In genomic region chr17:33756108-33756790, GRCm38 (mm10) we compare ENCODE assay signal across 10 mouse cellular contexts. TPM values are rescaled to one million over a fixed set of nuclear protein-coding genes. Genes with fewer than 3 reads are reported as not detected.
DNase-seq lines count a peak whose midpoint lies in the region; ATAC-seq and TF ChIP-seq lines count a peak whose summit lies in the region.
"Had no signal": no experiment of that assay in that cellular context is flagged by ENCODE, and none has a peak within 500 bp of the region (broad histone marks: within the 10 kb centered on the region; RNA-seq: fewer than 3 reads in every experiment).

No protein-coding gene starts in this region.

- TF ChIP-seq EP300 in liver, postnatal 0 days (IDR thresholded peaks at IDR 0.05; ENCODE audit: low read depth), result no peak

- no peaks in the 10 kb centered on the region for H3K9me3 ChIP-seq in hindbrain, embryonic 12.5 days (replicated peaks)
- H3K9me3 ChIP-seq in hindbrain, embryonic 11.5 days (ENCODE audit: control insufficient read depth, low read length), result no peaks in the 10 kb centered on the region
- H3K9me3 ChIP-seq in liver, postnatal 0 days (ENCODE audit: low read length), result no peaks in the 10 kb centered on the region
- H3K9me3 ChIP-seq: forebrain, embryonic 12.5 days had no signal

- H3K36me3 ChIP-seq in hindbrain, embryonic 12.5 days, result peaks cover 16% of the 10 kb centered on the region
- no peaks in the 10 kb centered on the region for H3K36me3 ChIP-seq in hindbrain, embryonic 11.5 days (ENCODE audit: control insufficient read depth, insufficient read depth, low read length)
- peaks cover 4% of the 10 kb centered on the region for H3K36me3 ChIP-seq in liver, postnatal 0 days (replicated peaks; ENCODE audit: insufficient read depth, low read length)

- no peak for DNase-seq in hindbrain, embryonic 11.5 days (ENCODE audit: low spot score)
- DNase-seq in Muller cell, postnatal 12 days (ENCODE audit: inconsistent ontology term), result peak; percentile 46
- DNase-seq in fat pad, adult 2 months (ENCODE audit: extremely low read depth, low read depth, low spot score), result peak; percentile 76
- no peak for DNase-seq in liver, postnatal 0 days
- no peak for DNase-seq in right cerebral cortex, postnatal 10 days (ENCODE audit: low spot score in 2 of 2)
- no peak for DNase-seq in layer of hippocampus, postnatal 10 days (ENCODE audit: low spot score in 2 of 2)
- DNase-seq in layer of hippocampus, adult 18-20 months (ENCODE audit: low spot score in 2 of 2), result no peak
- DNase-seq: layer of hippocampus, postnatal 36 days had no signal

- peaks cover 54% of the 10 kb centered on the region for H3K4me1 ChIP-seq in hindbrain, embryonic 12.5 days
- H3K4me1 ChIP-seq in hindbrain, embryonic 11.5 days (replicated peaks; ENCODE audit: control insufficient read depth, insufficient read depth, low read length), result peaks cover 6% of the 10 kb centered on the region; the same call in 1 of the 2 replicates
- peaks cover 58% of the 10 kb centered on the region for H3K4me1 ChIP-seq in liver, postnatal 0 days (ENCODE audit: insufficient read depth)

- no peak overlapping the region for H3K4me3 ChIP-seq in hindbrain, embryonic 12.5 days
- H3K4me3 ChIP-seq in hindbrain, embryonic 11.5 days (ENCODE audit: low read depth, low read length), result no peak overlapping the region
- no peak overlapping the region for H3K4me3 ChIP-seq in liver, postnatal 0 days (ENCODE audit: low read depth, low read length)
- H3K4me3 ChIP-seq: forebrain, embryonic 12.5 days had no signal

- H3K27ac ChIP-seq in hindbrain, embryonic 12.5 days, result peak overlapping the region; percentile 3; the same call in 1 of the 2 replicates
- H3K27ac ChIP-seq in hindbrain, embryonic 11.5 days (ENCODE audit: low read depth, low read length), result no peak overlapping the region
- H3K27ac ChIP-seq in liver, postnatal 0 days (ENCODE audit: low read depth), result peak overlapping the region; percentile 46
- H3K27ac ChIP-seq: forebrain, embryonic 12.5 days had no signal

- no peaks in the 10 kb centered on the region for H3K27me3 ChIP-seq in hindbrain, embryonic 12.5 days
- no peaks in the 10 kb centered on the region for H3K27me3 ChIP-seq in hindbrain, embryonic 11.5 days (ENCODE audit: control insufficient read depth, insufficient read depth, low read length)
- H3K27me3 ChIP-seq in liver, postnatal 0 days (ENCODE audit: insufficient read depth, low read length), result no peaks in the 10 kb centered on the region
- H3K27me3 ChIP-seq: forebrain, embryonic 12.5 days had no signal

- no peak overlapping the region for H3K9ac ChIP-seq in hindbrain, embryonic 12.5 days
- no peak overlapping the region for H3K9ac ChIP-seq in hindbrain, embryonic 11.5 days (ENCODE audit: low read depth, low read length)
- H3K9ac ChIP-seq in liver, postnatal 0 days (replicated peaks), result no peak overlapping the region
- H3K9ac ChIP-seq: forebrain, embryonic 12.5 days had no signal

- H3K4me2 ChIP-seq in hindbrain, embryonic 12.5 days (replicated peaks), result no peak overlapping the region
- no peak overlapping the region for H3K4me2 ChIP-seq in hindbrain, embryonic 11.5 days (replicated peaks; ENCODE audit: low read depth, low read length)
- no peak overlapping the region for H3K4me2 ChIP-seq in liver, postnatal 0 days (ENCODE audit: low read depth, low read length)
- H3K4me2 ChIP-seq: forebrain, embryonic 12.5 days had no signal

- no peak for TF ChIP-seq CTCF in liver, postnatal 0 days (IDR thresholded peaks at IDR 0.05; ENCODE audit: low read depth)

- no peak for ATAC-seq in hindbrain, embryonic 12.5 days (ENCODE audit: low FRiP score)
- ATAC-seq in hindbrain, embryonic 11.5 days (ENCODE audit: low FRiP score), result no peak
- ATAC-seq in liver, postnatal 0 days, result no peak

- WGBS in hindbrain, embryonic 12.5 days, result 90% methylated on average over 3 of the region's 3 CpGs
- 87% methylated on average over 3 of the region's 3 CpGs for WGBS in hindbrain, embryonic 11.5 days
- 87% methylated on average over 3 of the region's 3 CpGs for WGBS in liver, postnatal 0 days (ENCODE audit: insufficient replicate concordance)

RNA-seq across cellular contexts. Expression of gene Rab11b, which starts 4.1 kb away (rescaled TPM):
- 404 and 415 TPM in 2 replicates for polyA plus RNA-seq in hindbrain, embryonic 12.5 days (2016; fragmentation: Nextera tagmentation; extraction: Ambion mirVana)
- polyA plus RNA-seq in hindbrain, embryonic 11.5 days (2014; fragmentation: Nextera tagmentation; extraction: Ambion mirVana), result 334 and 359 TPM in 2 replicates
- polyA plus RNA-seq in liver, postnatal 0 days (2015; fragmentation: Nextera tagmentation; extraction: Ambion mirVana), result 80.4 and 88.9 TPM in 2 replicates
- 100 to 1,000 TPM; 252 to 307 TPM for total RNA-seq in layer of hippocampus, postnatal 10 days (2021)
- total RNA-seq in layer of hippocampus, adult 18-20 months (2021), result 100 to 1,000 TPM; 341 to 345 TPM

RNA-seq across cellular contexts. Expression of gene Angptl4, which starts 25.4 kb away (rescaled TPM):
- 25.6 and 26.8 TPM in 2 replicates for polyA plus RNA-seq in hindbrain, embryonic 12.5 days (2016; fragmentation: Nextera tagmentation; extraction: Ambion mirVana)
- polyA plus RNA-seq in hindbrain, embryonic 11.5 days (2014; fragmentation: Nextera tagmentation; extraction: Ambion mirVana), result 22.0 and 22.5 TPM in 2 replicates
- 64.4 and 93.5 TPM in 2 replicates for polyA plus RNA-seq in liver, postnatal 0 days (2015; fragmentation: Nextera tagmentation; extraction: Ambion mirVana)
- total RNA-seq in layer of hippocampus, postnatal 10 days (2021), result 1 to 10 TPM; 6.9 to 9.5 TPM
- 1 to 10 TPM; 2.6 to 3.5 TPM for total RNA-seq in layer of hippocampus, adult 18-20 months (2021)

RNA-seq across cellular contexts. Expression of gene March2, which starts 37.8 kb away (rescaled TPM):
- polyA plus RNA-seq in hindbrain, embryonic 12.5 days (2016; fragmentation: Nextera tagmentation; extraction: Ambion mirVana), result 53.4 and 54.6 TPM in 2 replicates
- polyA plus RNA-seq in hindbrain, embryonic 11.5 days (2014; fragmentation: Nextera tagmentation; extraction: Ambion mirVana), result 40.2 and 45.4 TPM in 2 replicates
- 137 and 144 TPM in 2 replicates for polyA plus RNA-seq in liver, postnatal 0 days (2015; fragmentation: Nextera tagmentation; extraction: Ambion mirVana)
- 10 to 100 TPM; 74.1 to 76.0 TPM for total RNA-seq in layer of hippocampus, postnatal 10 days (2021)
- 10 to 100 TPM; 86.2 to 87.1 TPM for total RNA-seq in layer of hippocampus, adult 18-20 months (2021)

RNA-seq across cellular contexts. Expression of gene Kank3, which starts 54.1 kb away (rescaled TPM):
- 30.8 and 31.4 TPM in 2 replicates for polyA plus RNA-seq in hindbrain, embryonic 12.5 days (2016; fragmentation: Nextera tagmentation; extraction: Ambion mirVana)
- 22.7 and 30.1 TPM in 2 replicates for polyA plus RNA-seq in hindbrain, embryonic 11.5 days (2014; fragmentation: Nextera tagmentation; extraction: Ambion mirVana)
- 9.4 and 10.6 TPM in 2 replicates for polyA plus RNA-seq in liver, postnatal 0 days (2015; fragmentation: Nextera tagmentation; extraction: Ambion mirVana)
- 10 to 100 TPM; 38.0 to 51.2 TPM for total RNA-seq in layer of hippocampus, postnatal 10 days (2021)
- total RNA-seq in layer of hippocampus, adult 18-20 months (2021), result 10 to 100 TPM; 27.6 to 28.8 TPM

Comparison
In these comparisons a context has a peak if more than half of its experiments do, and no peak if none do; other contexts are left out.
1. DNase-seq: peak in Muller cell, postnatal 12 days (single experiment) and fat pad, adult 2 months (single experiment); none in hindbrain, embryonic 11.5 days (single experiment), liver, postnatal 0 days (single experiment), right cerebral cortex, postnatal 10 days (0 of 2), layer of hippocampus, postnatal 10 days (0 of 2) and layer of hippocampus, adult 18-20 months (0 of 2).